Mouse (Mus musculus): Measurements from ENCODE around the gene Frmpd2. TPM values are rescaled to one million over a fixed set of nuclear protein-coding genes. Genes with fewer than 3 reads are reported as not detected.

Gene Frmpd2
- polyA plus RNA-seq, 1 experiment: not detected

DNA sequence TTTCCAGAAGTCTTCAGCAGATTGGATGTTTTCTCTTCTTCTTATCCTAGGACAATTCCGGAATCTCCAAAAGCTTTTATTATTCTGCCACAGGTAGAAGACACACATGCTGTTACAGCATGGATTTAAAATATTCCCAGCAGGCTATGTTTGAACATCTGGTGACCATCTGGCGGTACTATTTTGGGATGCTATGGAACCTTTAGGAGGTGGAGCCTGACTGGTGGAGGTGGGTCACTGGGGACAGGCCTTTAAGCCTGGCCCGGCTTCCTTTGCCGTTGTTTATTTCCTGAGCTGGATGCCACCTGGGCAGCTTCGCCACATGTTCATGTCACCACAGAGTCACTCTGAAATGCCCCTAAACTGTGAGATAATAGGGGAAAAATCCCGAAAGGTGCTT, 3.7 kb upstream of the Frmpd2 start:
- Histone ChIP-seq H3K79me2 (ENCODE audit: control insufficient read depth, insufficient read depth) (no peaks in the 10 kb centered on the region), H3K36me3 (ENCODE audit: control insufficient read depth, insufficient read depth) (no peaks in the 10 kb centered on the region), H3K4me3 (ENCODE audit: insufficient read depth, poor library complexity, severe bottlenecking) (no peak overlapping the region), H3K79me3 (ENCODE audit: low read depth) (no peaks in the 10 kb centered on the region), H3ac (ENCODE audit: control insufficient read depth, insufficient read length, low read depth) (no peak overlapping the region), H3K27me3 (ENCODE audit: control insufficient read depth, insufficient read depth, insufficient read length) (peaks cover 38% of the 10 kb centered on the region)
- no peak for TF ChIP-seq MYOD1 (IDR thresholded peaks at IDR 0.05; ENCODE audit: control insufficient read depth, insufficient read length, low read depth)
- TF ChIP-seq CTCF (IDR thresholded peaks at IDR 0.05; ENCODE audit: control insufficient read depth, insufficient read depth, insufficient read length): no peak
- no peak for TF ChIP-seq CEBPB (IDR thresholded peaks at IDR 0.05; ENCODE audit: low read depth)
- TF ChIP-seq USF1 (IDR thresholded peaks at IDR 0.05; ENCODE audit: low read depth): no peak
- no peak for TF ChIP-seq MAX (IDR thresholded peaks at IDR 0.05)
- TF ChIP-seq FOSL1 (IDR thresholded peaks at IDR 0.05; ENCODE audit: insufficient read depth, low read length, poor library complexity, severe bottlenecking): no peak
- no peak for TF ChIP-seq MYOG (IDR thresholded peaks at IDR 0.05; ENCODE audit: control insufficient read depth, extremely low read depth, insufficient read length)

DNA sequence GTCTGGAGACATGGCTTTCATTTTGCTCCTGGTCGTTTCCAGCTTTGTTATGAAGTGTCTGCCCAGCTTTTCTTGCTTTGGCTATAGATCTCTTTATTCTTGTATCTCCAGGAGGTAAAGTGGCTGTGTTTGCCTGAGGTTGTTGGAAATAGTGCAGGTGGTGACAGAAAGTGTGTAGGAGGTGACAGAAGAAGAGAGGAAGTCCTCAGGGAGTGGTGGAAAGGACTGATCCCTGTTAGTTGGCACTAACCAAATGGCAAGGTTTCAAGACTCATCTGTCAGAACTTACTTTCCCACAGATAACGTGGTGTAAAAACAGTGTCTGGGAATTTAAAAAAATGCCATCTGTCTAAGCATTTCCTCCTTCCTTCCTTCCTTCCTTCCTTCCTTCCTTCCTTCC, 3.0 kb downstream of the Frmpd2 start:
- TF ChIP-seq USF1 (IDR thresholded peaks at IDR 0.05; ENCODE audit: low read depth) (no peak), FOSL1 (IDR thresholded peaks at IDR 0.05; ENCODE audit: insufficient read depth, low read length, poor library complexity, severe bottlenecking) (no peak), CEBPB (IDR thresholded peaks at IDR 0.05; ENCODE audit: low read depth) (no peak), MYOG (IDR thresholded peaks at IDR 0.05; ENCODE audit: control insufficient read depth, extremely low read depth, insufficient read length) (no peak), MYOD1 (IDR thresholded peaks at IDR 0.05; ENCODE audit: control insufficient read depth, insufficient read length, low read depth) (no peak), CTCF (IDR thresholded peaks at IDR 0.05; ENCODE audit: control insufficient read depth, insufficient read depth, insufficient read length) (no peak), MAX (IDR thresholded peaks at IDR 0.05) (no peak)
- H3K79me3 ChIP-seq (ENCODE audit: low read depth): no peaks in the 10 kb centered on the region

DNA sequence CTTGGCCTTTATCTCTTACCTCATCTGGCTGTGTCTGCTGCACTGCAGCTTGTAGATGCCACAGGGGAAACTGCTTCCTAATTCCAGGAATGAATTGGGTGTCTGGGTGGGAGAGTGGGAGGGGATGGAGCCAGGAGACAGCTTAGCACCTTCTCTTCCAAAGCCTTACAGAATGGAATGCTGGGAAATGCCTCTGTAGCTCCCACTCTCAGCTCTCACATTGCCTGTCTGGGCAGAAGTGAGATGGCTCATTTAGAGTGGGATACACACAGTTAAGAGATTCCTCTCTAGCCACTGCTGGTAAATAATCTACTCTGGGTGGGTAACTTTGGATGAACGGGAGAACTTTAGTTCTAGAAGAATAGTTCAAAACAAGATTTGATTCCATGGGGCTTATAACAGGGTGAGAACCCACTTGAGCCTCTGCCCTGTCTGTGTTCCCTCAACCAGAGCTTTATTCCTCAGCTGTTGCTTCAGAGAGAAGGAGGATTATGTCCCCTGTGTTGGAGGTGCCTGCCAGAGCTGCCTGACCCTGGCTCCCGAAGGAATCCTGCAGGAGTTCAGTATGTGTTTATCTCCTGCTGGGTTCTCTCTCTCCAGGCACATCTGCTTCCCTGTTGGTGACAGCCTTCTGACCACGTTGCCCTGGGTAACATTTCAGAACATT, 4.7 kb downstream of the Frmpd2 start:
- no peak overlapping the region for H3K4me3 ChIP-seq (ENCODE audit: insufficient read depth, poor library complexity, severe bottlenecking)
- H3K36me3 ChIP-seq (ENCODE audit: control insufficient read depth, insufficient read depth): no peaks in the 10 kb centered on the region
- peaks cover 30% of the 10 kb centered on the region for H3K27me3 ChIP-seq (ENCODE audit: control insufficient read depth, insufficient read depth, insufficient read length)
- TF ChIP-seq USF1 (IDR thresholded peaks at IDR 0.05; ENCODE audit: low read depth): no peak
- TF ChIP-seq MYOG (IDR thresholded peaks at IDR 0.05; ENCODE audit: control insufficient read depth, extremely low read depth, insufficient read length): no peak
- TF ChIP-seq MAX (IDR thresholded peaks at IDR 0.05): no peak
- TF ChIP-seq FOSL1 (IDR thresholded peaks at IDR 0.05; ENCODE audit: insufficient read depth, low read length, poor library complexity, severe bottlenecking): no peak
- no peak for TF ChIP-seq CTCF (IDR thresholded peaks at IDR 0.05; ENCODE audit: control insufficient read depth, insufficient read depth, insufficient read length)
- TF ChIP-seq MYOD1 (IDR thresholded peaks at IDR 0.05; ENCODE audit: control insufficient read depth, insufficient read length, low read depth): no peak
- TF ChIP-seq CEBPB (IDR thresholded peaks at IDR 0.05; ENCODE audit: low read depth): no peak
- no peak overlapping the region for H3ac ChIP-seq (ENCODE audit: control insufficient read depth, insufficient read length, low read depth)
- no peaks in the 10 kb centered on the region for H3K79me2 ChIP-seq (ENCODE audit: control insufficient read depth, insufficient read depth)
- H3K79me3 ChIP-seq (ENCODE audit: low read depth): no peaks in the 10 kb centered on the region

More for the DNA sequence above, 3.0 kb downstream of the Frmpd2 start:
- H3K4me3 ChIP-seq (ENCODE audit: insufficient read depth, poor library complexity, severe bottlenecking): no peak overlapping the region
- peaks cover 32% of the 10 kb centered on the region for H3K27me3 ChIP-seq (ENCODE audit: control insufficient read depth, insufficient read depth, insufficient read length)
- no peaks in the 10 kb centered on the region for H3K36me3 ChIP-seq (ENCODE audit: control insufficient read depth, insufficient read depth)
- H3ac ChIP-seq (ENCODE audit: control insufficient read depth, insufficient read length, low read depth): no peak overlapping the region
- no peaks in the 10 kb centered on the region for H3K79me2 ChIP-seq (ENCODE audit: control insufficient read depth, insufficient read depth)

DNA sequence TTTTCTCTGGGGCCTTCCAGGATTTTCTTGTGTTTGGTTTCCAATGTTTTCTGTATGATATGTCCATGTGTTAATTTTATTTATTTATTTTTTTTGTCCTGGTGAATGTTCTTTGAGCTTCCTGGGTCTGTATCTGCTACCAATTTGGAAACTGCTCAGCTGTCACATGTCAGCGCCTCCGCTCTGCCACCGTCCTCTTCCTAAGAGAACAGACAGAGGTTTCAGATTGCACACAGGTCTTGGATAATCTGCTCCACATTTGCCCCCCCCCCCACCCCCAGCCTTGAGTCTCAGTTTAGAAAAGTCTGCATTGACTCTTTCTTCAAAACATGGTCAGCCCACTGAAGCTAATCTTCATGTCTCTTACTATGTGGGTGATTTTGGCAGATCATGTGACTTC, 10.5 kb downstream of the Frmpd2 start:
- H3K27me3 ChIP-seq (ENCODE audit: control insufficient read depth, insufficient read depth, insufficient read length): peaks cover 29% of the 10 kb centered on the region
- H3K79me2 ChIP-seq (ENCODE audit: control insufficient read depth, insufficient read depth): no peaks in the 10 kb centered on the region
- H3K36me3 ChIP-seq (ENCODE audit: control insufficient read depth, insufficient read depth): no peaks in the 10 kb centered on the region
- H3K4me3 ChIP-seq (ENCODE audit: insufficient read depth, poor library complexity, severe bottlenecking): no peak overlapping the region
- H3ac ChIP-seq (ENCODE audit: control insufficient read depth, insufficient read length, low read depth): no peak overlapping the region
- no peak for TF ChIP-seq CEBPB (IDR thresholded peaks at IDR 0.05; ENCODE audit: low read depth)
- TF ChIP-seq CTCF (IDR thresholded peaks at IDR 0.05; ENCODE audit: control insufficient read depth, insufficient read depth, insufficient read length): no peak
- no peak for TF ChIP-seq MAX (IDR thresholded peaks at IDR 0.05)
- TF ChIP-seq MYOD1 (IDR thresholded peaks at IDR 0.05; ENCODE audit: control insufficient read depth, insufficient read length, low read depth): no peak
- no peak for TF ChIP-seq USF1 (IDR thresholded peaks at IDR 0.05; ENCODE audit: low read depth)
- TF ChIP-seq MYOG (IDR thresholded peaks at IDR 0.05; ENCODE audit: control insufficient read depth, extremely low read depth, insufficient read length): no peak
- no peak for TF ChIP-seq FOSL1 (IDR thresholded peaks at IDR 0.05; ENCODE audit: insufficient read depth, low read length, poor library complexity, severe bottlenecking)
- no peaks in the 10 kb centered on the region for H3K79me3 ChIP-seq (ENCODE audit: low read depth)

DNA sequence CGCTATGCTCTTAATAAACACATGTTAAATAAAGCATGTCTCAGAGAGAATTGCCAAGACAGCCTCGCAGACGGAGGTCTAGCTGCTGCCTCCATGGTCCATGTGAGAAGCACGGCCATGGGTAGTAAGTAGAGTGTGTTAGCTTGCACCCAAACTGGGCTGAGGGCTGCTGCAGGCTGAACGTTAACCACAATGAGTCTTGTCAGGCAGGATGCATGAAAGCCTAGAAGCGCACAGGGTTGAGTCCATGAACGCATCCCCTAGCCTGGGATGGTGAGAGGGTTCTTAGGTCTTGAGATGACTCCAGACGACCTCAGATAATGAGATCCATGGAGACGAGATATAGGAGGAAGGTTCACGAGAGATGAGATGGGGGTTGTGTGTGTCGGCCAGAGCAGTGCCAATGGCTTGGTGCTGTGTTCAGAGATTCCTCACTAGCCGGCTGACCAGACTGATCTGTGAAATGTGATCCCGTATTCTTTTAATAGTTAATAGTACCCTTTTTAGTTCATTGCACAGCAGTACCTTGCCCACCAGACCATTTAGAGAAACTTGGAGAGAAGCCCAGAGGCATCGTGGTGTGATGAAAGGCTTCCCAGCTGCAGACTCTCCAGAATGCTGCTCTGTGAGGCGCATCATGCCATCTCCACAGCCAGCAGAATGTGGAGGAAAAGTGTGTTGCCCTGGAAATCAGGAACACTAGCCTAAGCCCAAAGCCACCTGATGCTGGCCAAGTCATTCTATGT, 16.5 kb downstream of the Frmpd2 start:
- H3K79me2 ChIP-seq (ENCODE audit: control insufficient read depth, insufficient read depth): no peaks in the 10 kb centered on the region
- peaks cover 38% of the 10 kb centered on the region for H3K27me3 ChIP-seq (ENCODE audit: control insufficient read depth, insufficient read depth, insufficient read length)
- no peak overlapping the region for H3ac ChIP-seq (ENCODE audit: control insufficient read depth, insufficient read length, low read depth)
- no peaks in the 10 kb centered on the region for H3K79me3 ChIP-seq (ENCODE audit: low read depth)
- H3K36me3 ChIP-seq (ENCODE audit: control insufficient read depth, insufficient read depth): no peaks in the 10 kb centered on the region
- no peak for TF ChIP-seq FOSL1 (IDR thresholded peaks at IDR 0.05; ENCODE audit: insufficient read depth, low read length, poor library complexity, severe bottlenecking)
- no peak for TF ChIP-seq CEBPB (IDR thresholded peaks at IDR 0.05; ENCODE audit: low read depth)
- no peak for TF ChIP-seq USF1 (IDR thresholded peaks at IDR 0.05; ENCODE audit: low read depth)
- TF ChIP-seq MAX (IDR thresholded peaks at IDR 0.05): no peak
- no peak for TF ChIP-seq MYOD1 (IDR thresholded peaks at IDR 0.05; ENCODE audit: control insufficient read depth, insufficient read length, low read depth)
- no peak for TF ChIP-seq CTCF (IDR thresholded peaks at IDR 0.05; ENCODE audit: control insufficient read depth, insufficient read depth, insufficient read length)
- no peak for TF ChIP-seq MYOG (IDR thresholded peaks at IDR 0.05; ENCODE audit: control insufficient read depth, extremely low read depth, insufficient read length)
- no peak overlapping the region for H3K4me3 ChIP-seq (ENCODE audit: insufficient read depth, poor library complexity, severe bottlenecking)

All from C2C12 (cell line).